Mouse (Mus musculus) ES-E14 (cell line): ENCODE data around the gene Dapk2. TPM values are rescaled to one million over a fixed set of nuclear protein-coding genes. Genes with fewer than 3 reads are reported as not detected.
A peak's percentile ranks its signal among the peaks of the same experiment; 100 is the strongest.

ENCODE experiments used
- DNase-seq: peaks from one replicate; pipeline ENCODE4 v3.0.0-alpha.2; 2013; ENCODE audit warnings: low read depth, low spot score
- H3K27ac ChIP-seq: 2 replicates; pipeline ENCODE4 v1.5.1; 2012; ENCODE audit warnings: low read depth, mild to moderate bottlenecking, low read length, moderate library complexity, mixed read lengths; ENCODE audit not compliant: poor library complexity, insufficient read depth, severe bottlenecking
- H3K36me3 ChIP-seq: 2 replicates; pipeline ENCODE4 v1.6.1; 2012; ENCODE audit warnings: mild to moderate bottlenecking, low read length, moderate library complexity, mixed read lengths; ENCODE audit not compliant: control insufficient read depth, poor library complexity, insufficient read depth, severe bottlenecking
- H3K4me1 ChIP-seq, 2 experiments: fragments of 150-350 bp in 1 of 2; sonication (generic) in 1 of 2; 2 replicates each; pipeline ENCODE4 v1.6.1; 2012; ENCODE audit warnings: low read length in 2 of 2, mild to moderate bottlenecking in 1 of 2, mixed read lengths in 1 of 2; ENCODE audit not compliant: control insufficient read depth in 2 of 2, insufficient read depth in 2 of 2, poor library complexity in 1 of 2
- H3K4me3 ChIP-seq, 2 experiments: fragments of 150-350 bp in 1 of 2; sonication (generic) in 1 of 2; 2 replicates each; pipeline ENCODE4 v1.5.1; 2012; ENCODE audit warnings: low read length in 2 of 2, low read depth in 1 of 2, mild to moderate bottlenecking in 1 of 2, mixed read lengths in 1 of 2; ENCODE audit not compliant: insufficient read depth in 1 of 2, poor library complexity in 1 of 2, severe bottlenecking in 1 of 2
- H3K9ac ChIP-seq: 2 replicates; pipeline ENCODE4 v1.6.1; 2012; ENCODE audit warnings: low read depth, mild to moderate bottlenecking, low read length, mixed read lengths; ENCODE audit not compliant: poor library complexity, insufficient read depth, severe bottlenecking
- H3K9me3 ChIP-seq: fragments of 150-350 bp; sonication (generic); 2 replicates; pipeline ENCODE4 v1.6.1; 2012; ENCODE audit warnings: low read depth, mild to moderate bottlenecking, low read length; ENCODE audit not compliant: control insufficient read depth, insufficient read depth
- CHD2 ChIP-seq: IDR thresholded peaks from 2 replicates; pipeline ENCODE4 v1.6.1; 2014; ENCODE audit warnings: mild to moderate bottlenecking, low read depth, low read length, inconsistent platforms
- HCFC1 ChIP-seq: IDR thresholded peaks from 2 replicates; pipeline ENCODE4 v1.6.1; 2012; ENCODE audit warnings: low read length, inconsistent platforms, borderline replicate concordance; ENCODE audit not compliant: insufficient read depth
- MAFK ChIP-seq: IDR thresholded peaks from 2 replicates; pipeline ENCODE4 v1.6.1; 2014; ENCODE audit warnings: mild to moderate bottlenecking, low read depth, low read length, inconsistent platforms; ENCODE audit not compliant: insufficient read depth
- ZC3H11A ChIP-seq: IDR thresholded peaks from 2 replicates; pipeline ENCODE4 v1.6.1; 2012; ENCODE audit warnings: low read depth, mild to moderate bottlenecking, inconsistent platforms, low read length, borderline replicate concordance
- ZNF384 ChIP-seq: IDR thresholded peaks from 2 replicates; pipeline ENCODE4 v1.6.1; 2012; ENCODE audit warnings: low read depth, low read length, inconsistent platforms
- in situ Hi-C, 2 experiments: fragments of 600-800 bp; cut with MboI; formaldehyde crosslinking; loops; one replicate each; pipeline ENCODE4 v1.15.1; 2025; ENCODE audit warnings: low sequenced_read_pairs in 2 of 2, inconsistent platforms in 1 of 2; ENCODE audit not compliant: unreplicated experiment in 2 of 2
- total RNA-seq: library from RNA; depleted of rRNA; stranded (reverse); fragments of 300-350 nt; gene quantifications from 2 replicates; pipeline ENCODE4 v1.2.3, GENCODE M21; 2012

Gene Dapk2
- total RNA-seq, 1 experiment: 1.2 TPM

DNA sequence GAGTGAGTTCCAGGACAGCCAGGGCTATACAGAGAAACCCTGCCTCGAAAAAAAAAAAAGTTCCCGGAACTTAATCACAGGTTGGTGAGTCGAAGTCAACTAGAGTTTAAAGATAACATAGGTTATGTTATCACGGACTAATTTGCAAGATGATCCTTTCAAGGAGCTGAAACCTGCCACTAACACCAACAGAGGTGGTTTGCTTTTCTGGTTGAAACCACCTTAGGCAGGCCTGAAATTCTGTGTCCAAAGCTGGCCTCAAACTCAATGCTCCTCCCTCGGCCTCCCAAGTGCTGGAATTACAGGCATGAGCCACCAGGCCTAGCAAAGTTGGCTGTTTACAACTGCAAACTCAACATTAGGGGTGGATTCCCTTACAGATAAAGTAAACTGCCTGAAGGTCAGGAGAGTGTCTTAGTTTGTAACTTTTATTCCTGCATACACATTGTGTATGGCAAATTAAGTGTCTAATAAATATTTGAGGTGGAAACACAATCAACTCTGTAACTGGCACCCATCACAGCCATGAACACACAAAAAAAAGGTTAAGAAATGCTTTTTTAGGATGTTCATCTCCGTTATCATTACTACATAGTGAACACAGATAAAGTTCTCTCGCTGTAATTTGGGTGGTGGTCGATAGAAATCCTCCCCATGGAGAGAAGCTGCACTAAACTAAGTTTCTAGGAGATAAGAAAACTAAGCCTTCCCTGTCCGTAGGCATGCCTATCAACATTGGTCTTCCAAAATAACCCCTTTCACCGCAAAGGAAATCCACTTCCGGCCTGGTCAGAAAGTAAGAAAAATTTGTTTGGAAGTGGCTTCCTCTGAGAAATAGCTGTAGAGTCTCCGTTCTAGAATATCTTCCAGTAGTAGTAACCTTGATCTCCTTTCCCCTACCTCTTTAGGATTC is 32.2 kb upstream of the Dapk2 start:
- H3K4me3 ChIP-seq: peak overlapping the region; percentile 72 to 76
- no peaks in the 10 kb centered on the region; the same call in 1 of the 2 replicates for H3K36me3 ChIP-seq
- in situ Hi-C loops: no loop called here
- peaks cover 0 to 3% of the 10 kb centered on the region in 2 experiments; a peak in 1 of 4 replicates for H3K4me1 ChIP-seq
- H3K27ac ChIP-seq: no peak overlapping the region
- H3K9me3 ChIP-seq: no peaks in the 10 kb centered on the region
- TF ChIP-seq MAFK (no peak), ZNF384 (no peak), CHD2 (no peak), ZC3H11A (no peak), HCFC1 (no peak)
- peak overlapping the region; percentile 10; the same call in 1 of the 2 replicates for H3K9ac ChIP-seq
- no peak for DNase-seq

DNA sequence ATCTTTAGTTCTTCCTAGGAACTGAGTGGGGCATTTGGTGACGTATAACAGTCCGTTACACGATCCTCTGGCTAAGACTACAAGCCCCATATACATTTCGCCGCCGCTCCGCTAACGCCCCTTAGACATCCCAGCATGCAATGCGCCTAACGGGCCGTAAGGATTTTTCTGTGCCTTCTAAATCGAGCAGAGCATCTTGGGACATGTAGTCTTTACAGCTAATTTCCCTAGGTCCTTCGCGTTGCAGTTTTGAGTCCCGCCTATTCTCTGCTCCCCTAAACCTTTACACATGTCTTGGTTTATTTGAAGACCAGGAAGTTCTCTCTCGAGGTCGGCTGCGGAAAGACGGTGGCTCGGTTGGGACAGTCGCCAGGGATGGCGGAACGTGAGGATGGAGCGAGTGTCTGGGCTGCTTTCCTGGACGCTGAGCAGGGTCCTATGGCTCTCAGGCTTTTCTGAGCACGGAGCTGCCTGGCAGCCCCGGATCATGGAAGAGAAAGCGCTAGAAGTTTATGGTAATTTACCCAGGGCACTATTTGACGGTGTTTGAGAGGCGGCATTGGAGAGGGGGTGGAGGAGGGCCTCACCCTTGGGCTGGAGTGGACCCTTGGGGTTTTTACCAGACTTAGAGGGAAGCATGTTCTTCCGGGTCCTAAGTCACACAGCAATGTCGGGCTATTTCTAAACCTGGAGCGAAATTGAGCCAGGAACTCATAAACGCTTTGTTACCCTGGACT is 31.4 kb upstream of the Dapk2 start, which contains the start of the genes Snx1 and Ciao2a:
Snx1 (minus strand) TSS at position 132 of the 737 bp plus-strand sequence.
Ciao2a (plus strand) TSS at position 156 of the 737 bp plus-strand sequence.
- peak; percentile 93 for DNase-seq
- H3K9me3 ChIP-seq: no peaks in the 10 kb centered on the region
- H3K36me3 ChIP-seq: no peaks in the 10 kb centered on the region; the same call in 1 of the 2 replicates
- H3K27ac ChIP-seq: no peak within 1 kb of the TSS; the same call in 1 of the 2 replicates
- in situ Hi-C loops: no loop called here
- peaks cover 0 to 3% of the 10 kb centered on the region in 2 experiments; a peak in 1 of 4 replicates for H3K4me1 ChIP-seq
- H3K9ac ChIP-seq: peak within 1 kb of the TSS; percentile 79
- H3K4me3 ChIP-seq: peak within 1 kb of the TSS; percentile 72 to 76
- TF ChIP-seq HCFC1 (peak; percentile 98), CHD2 (no peak)

DNA sequence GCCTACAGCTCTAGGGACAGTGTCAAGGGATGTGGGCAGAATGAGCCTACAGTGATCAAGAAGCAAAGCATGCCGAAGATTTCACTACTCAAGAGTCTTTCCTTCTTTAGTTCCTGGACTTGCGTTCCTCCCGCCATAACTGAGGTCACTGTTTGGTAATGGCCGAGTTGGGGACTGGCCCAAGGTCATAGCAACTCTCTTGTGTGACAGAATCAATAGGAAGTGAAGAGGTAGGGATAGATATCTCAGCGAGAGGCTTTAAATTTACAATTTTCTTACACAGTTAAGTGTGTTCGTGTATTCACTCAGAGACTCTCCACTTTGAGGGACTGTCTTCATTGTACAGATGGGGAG is 30.9 kb upstream of the Dapk2 start:
- DNase-seq: no peak
- TF ChIP-seq ZNF384: peak; percentile 81; the same call in 1 of the 2 replicates
- no peak for TF ChIP-seq MAFK
- TF ChIP-seq ZC3H11A: no peak
- in situ Hi-C loops: no loop called here

DNA sequence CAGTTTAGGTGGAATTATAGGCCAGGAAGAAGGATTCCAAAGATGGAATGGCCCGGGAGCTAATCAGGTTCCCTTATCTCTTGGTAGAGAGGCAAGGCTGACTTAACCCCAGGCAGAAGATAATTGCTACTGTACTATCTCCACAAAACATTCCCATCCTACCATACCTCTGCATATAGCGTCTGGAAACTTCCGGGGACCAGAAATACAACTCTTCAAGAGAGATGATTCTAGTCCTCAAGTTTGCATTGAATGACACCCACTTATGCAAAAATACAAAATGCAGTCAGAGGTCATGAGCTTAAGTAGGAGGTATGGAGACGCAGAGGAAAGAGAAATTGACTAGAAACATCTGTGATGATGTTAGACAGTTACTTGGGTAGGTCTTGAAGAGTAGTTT is 30.1 kb upstream of the Dapk2 start:
- no peaks in the 10 kb centered on the region for H3K9me3 ChIP-seq
- H3K4me1 ChIP-seq: peaks cover 0 to 3% of the 10 kb centered on the region in 2 experiments; a peak in 1 of 4 replicates
- TF ChIP-seq MAFK: no peak
- no peak for TF ChIP-seq HCFC1
- no peak for TF ChIP-seq ZNF384
- no peak for TF ChIP-seq CHD2
- no peak for TF ChIP-seq ZC3H11A
- no peak overlapping the region for H3K27ac ChIP-seq
- in situ Hi-C loops: no loop called here
- no peaks in the 10 kb centered on the region; the same call in none of the 2 replicates for H3K36me3 ChIP-seq
- DNase-seq: no peak
- no peak overlapping the region for H3K9ac ChIP-seq
- no peak overlapping the region for H3K4me3 ChIP-seq

More for the DNA sequence above, 30.9 kb upstream of the Dapk2 start:
- H3K9me3 ChIP-seq: no peaks in the 10 kb centered on the region
- peak overlapping the region; percentile 72 to 76 for H3K4me3 ChIP-seq
- no peaks in the 10 kb centered on the region; the same call in 1 of the 2 replicates for H3K36me3 ChIP-seq
- H3K27ac ChIP-seq: no peak overlapping the region; the same call in 1 of the 2 replicates
- peaks cover 0 to 3% of the 10 kb centered on the region in 2 experiments; a peak in 1 of 4 replicates for H3K4me1 ChIP-seq
- peak overlapping the region; percentile 79 for H3K9ac ChIP-seq
